Mouse (Mus musculus) bone marrow macrophage, adult 2 months (primary cell): ENCODE measurements around the gene Gpr61.

ENCODE experiments used
- CTCF ChIP-seq: IDR thresholded peaks from 2 replicates; pipeline ENCODE4 v1.5.1; 2012; ENCODE audit warnings: low read depth, mild to moderate bottlenecking, low read length, moderate library complexity
- POLR2A ChIP-seq: IDR thresholded peaks from 2 replicates; pipeline ENCODE4 v1.6.1; 2012; ENCODE audit warnings: mild to moderate bottlenecking, low read depth, low read length, borderline replicate concordance

GRCm38 (mm10) chr3:108129804-108130203, 24.9 kb downstream of the Gpr61 start:
- TF ChIP-seq CTCF (no peak), POLR2A (no peak)
